Mouse (Mus musculus) ovary, postnatal 36 days (tissue): ENCODE measurements at regions not wholly inside any gene's neighbourhood (a gene's known extent, or its start where the extent isn't known, plus 50 kb on each side); places are given as distances from the start of the nearest gene placed in this dataset.
A peak's percentile ranks its signal among the peaks of the same experiment; 100 is the strongest.

Experiments used
- DNase-seq: peaks from one replicate; pipeline ENCODE4 v3.0.0; 2022; ENCODE audit warnings: low spot score, mixed read lengths

GRCm38 (mm10) chr9:116366713-116367112 lies 191.6 kb upstream of the Tgfbr2 start:
- DNase-seq, result no peak

GRCm38 (mm10) chr9:116366193-116366592 lies 191.0 kb upstream of the Tgfbr2 start:
- no peak for DNase-seq

DNA sequence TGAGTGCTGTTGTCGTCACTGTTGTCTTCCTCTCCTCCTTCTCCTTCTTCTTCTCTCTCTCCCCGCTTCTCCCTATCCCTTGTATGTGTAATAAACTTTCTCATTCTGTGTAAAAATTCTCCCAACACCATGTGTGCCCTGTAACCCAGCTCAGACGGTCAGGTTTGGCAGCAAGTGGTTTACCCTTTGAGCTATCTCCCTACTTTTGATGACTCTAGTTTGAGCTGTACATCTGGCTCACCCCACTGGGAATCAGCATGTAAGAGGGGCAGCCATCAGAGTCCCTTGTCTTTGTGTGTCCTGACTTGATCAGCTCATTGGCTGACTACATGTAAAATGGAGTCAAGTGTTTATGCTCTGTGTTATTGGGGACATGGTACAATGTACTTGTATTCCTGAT lies 190.5 kb upstream of the Tgfbr2 start:
- no peak for DNase-seq

GRCm38 (mm10) chr9:116365016-116365685 lies 190.0 kb upstream of the Tgfbr2 start:
- no peak for DNase-seq

DNA sequence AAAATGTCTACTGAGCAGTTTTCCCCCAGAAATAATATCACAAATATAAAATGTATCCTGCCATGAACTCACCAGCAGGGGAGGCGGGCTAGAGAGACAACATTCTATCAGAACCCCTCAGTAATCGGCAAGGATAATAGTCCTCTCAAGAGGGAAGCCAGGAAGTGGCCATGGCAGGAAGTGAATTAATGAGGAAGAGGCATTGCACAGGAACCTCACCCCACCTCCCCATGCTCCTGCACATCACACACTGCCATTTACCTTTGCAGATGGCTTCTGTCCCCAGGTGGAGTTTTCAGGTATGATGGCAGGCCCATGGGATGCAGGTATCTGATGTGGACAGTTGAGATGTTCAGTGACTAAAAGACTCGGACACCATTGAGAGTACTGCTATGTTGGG lies 185.9 kb upstream of the Tgfbr2 start:
- no peak for DNase-seq

- no peak for DNase-seq
These were observed 179.0 kb upstream of the Tgfbr2 start for GRCm38 (mm10) chr9:116354056-116354732.

DNA sequence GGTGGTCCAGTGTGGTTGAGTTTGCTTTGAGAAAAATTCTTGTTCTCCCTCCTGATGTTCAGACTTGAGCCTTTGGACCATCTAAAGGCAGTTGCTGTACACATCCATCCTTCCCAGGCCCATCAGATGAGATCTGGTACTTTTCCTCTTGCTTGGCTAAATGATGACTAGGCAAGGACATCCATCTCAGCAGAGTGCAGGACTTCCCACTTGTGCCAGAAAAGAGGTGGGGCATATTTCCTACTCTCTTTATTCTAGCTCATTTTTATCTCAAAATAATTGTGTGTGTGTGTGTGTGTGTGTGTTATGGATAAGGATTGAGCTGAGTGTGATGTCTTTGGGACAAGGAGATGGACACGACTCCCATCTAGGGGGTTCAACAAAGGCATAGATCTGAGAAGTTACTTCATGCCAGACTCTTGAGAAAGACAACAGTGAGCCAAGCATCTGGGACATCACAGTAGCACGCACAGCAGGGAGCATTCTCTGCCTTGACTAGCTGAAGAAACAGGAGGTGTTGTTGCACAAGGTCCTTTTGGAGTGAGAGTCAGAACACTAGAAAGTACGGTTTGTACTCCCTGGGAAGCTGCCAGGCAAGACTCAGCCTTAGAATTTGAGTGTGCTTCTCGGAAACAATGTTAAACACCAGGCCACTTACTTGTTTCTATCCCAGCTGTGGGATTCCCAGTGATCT lies 177.8 kb upstream of the Tgfbr2 start:
- no peak for DNase-seq

DNA sequence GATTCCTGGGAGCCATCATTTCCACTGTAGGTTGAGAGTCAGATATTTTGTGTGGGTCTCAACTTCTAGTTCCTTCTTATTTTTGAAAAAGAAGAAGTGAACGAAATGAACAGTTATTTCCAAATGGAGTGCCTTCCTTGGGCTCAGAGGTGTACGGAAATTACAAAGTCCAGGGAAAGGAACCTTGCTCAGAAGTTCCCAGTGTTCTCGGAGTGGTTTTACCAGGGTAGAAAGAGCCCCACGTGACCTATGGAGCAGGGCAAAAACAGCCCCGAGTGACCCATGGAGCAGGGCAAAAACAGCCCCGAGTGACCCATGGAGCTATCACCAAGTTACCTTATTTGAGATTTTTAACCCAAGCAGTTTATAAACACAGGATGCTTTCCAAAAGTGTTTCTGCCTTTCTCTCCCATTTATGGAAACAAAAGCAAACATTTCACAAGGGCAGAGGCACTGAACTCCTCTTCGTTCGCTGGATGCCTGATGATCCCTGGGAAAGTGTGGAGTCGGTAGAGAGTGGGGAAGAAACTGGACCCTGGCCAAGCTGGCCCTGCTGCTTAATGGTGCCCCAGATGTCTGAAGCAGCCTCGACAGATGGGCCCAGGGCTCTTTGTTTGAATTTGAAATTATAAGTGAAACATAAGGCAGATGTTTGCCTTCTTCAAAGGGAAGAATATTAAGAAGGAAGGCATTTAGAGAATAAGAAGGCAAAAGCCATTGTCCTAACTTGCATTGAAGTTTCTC lies 175.8 kb upstream of the Tgfbr2 start:
- peak; percentile 23 for DNase-seq

DNA sequence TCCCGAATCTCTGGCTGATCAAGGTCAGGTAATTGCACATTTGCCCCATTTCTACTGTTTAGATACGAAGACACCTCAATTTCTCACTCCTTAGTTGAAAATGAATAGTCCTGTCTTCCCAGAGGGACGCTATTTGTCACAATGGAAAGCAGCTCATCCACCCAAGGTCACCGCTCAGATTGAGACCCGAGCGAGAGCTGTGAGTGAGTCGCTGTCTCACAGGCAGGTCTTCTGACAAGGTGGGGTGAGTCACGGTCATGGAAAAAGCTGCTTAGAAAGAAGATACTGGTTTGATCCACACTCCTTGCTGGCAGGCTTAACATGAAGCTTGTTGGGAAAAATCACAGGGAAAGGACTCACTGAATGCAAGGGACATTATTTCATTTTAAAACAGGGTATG lies 171.9 kb upstream of the Tgfbr2 start:
- DNase-seq, result no peak

DNA sequence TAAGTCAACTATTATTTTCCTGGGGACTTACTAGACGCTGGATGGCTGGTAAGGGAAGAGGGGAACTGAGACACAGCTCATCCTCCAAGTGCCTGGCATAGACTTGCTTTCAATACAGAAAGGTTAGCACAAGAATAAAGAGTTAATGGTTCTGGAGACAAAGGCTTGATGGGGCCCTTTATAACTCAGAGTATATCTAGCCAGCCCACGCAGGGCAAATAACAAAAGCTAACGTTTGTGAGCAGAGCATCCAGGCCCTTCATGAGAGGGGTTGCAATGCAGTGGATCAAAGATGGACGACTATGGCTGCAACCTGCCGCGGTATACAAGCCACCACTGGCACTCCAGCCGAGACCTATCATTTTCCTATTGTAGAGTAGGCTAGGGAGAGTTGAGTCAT lies 171.3 kb upstream of the Tgfbr2 start:
- no peak for DNase-seq

DNA sequence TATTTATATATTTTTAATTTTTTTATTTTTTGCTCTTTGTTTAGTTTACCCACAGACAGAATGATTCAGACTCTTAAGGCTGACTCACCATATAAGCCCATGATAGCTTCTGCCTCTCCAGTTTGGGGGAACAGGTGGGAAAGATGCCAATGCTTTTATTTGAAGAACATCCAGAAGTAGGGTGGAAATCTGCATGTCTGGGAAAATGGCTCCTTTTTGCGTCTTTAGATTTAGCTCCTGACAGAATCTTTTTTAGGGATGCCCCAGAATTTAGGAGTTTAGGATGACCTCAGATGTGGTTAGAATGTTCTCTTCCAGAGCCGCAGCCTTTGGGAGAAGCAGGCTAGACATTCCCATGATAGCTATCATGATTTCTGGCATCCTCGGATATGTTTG lies 167.9 kb upstream of the Tgfbr2 start:
- no peak for DNase-seq

- DNase-seq, result no peak
These were observed 167.4 kb upstream of the Tgfbr2 start for GRCm38 (mm10) chr9:116342446-116343085.

- DNase-seq, result no peak
These were observed 166.8 kb upstream of the Tgfbr2 start for GRCm38 (mm10) chr9:116342009-116342408.

DNA sequence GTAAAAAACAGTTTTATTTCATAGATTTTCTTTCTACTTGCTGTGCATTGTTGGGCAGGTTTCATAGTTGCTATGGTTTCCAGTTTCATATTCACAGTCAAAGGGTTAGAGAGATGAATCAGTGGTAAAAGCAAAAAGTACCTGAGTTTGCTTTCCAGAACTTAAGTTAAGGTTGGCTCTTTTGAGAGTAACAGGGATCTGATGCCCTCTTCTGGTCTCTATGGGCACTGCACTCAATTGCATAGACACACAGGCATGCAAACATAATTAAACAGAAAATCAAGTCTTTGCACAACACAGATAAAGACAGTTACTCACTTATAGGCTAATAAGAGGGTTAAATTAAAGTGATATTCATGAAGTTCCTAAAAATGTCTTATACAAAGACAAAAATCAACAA lies 165.8 kb upstream of the Tgfbr2 start:
- DNase-seq, result no peak

- DNase-seq, result no peak
These were observed 163.6 kb upstream of the Tgfbr2 start for GRCm38 (mm10) chr9:116338729-116339100.

DNA sequence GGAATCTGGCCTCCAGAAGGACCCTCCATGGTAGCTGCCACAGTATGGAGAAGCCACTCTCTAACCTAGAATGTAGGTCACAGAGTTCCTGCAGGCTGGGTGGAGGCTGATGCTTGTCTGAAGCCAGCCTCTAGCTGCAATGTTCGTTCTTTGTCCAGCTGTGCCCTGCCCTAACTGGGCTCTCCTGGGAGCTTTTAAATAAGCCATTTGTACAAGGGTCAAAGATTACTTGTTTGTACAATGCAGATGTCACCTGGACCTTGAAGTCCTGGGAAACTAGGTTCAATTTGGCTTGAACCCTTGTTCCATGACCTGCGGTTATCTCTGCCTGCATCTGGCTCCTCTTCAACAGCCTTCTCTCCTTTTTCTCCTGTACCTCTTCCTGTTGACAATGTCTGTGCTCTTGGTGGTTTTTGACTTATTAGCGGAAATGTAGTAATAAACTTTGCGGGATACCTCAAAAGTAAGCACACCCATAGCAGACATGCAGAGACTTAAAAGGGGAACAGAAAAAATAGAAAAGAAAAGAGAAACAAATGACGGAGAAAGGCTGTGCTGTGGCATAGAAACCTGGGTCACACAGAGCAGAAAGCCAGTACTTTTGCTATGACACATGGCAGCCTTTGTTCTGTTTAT lies 163.1 kb upstream of the Tgfbr2 start:
- no peak for DNase-seq

- no peak for DNase-seq
These were observed 162.4 kb upstream of the Tgfbr2 start for GRCm38 (mm10) chr9:116337446-116338010.

GRCm38 (mm10) chr9:116335561-116336478 lies 160.7 kb upstream of the Tgfbr2 start:
- DNase-seq, result no peak

- DNase-seq, result no peak
These were observed 158.8 kb upstream of the Tgfbr2 start for GRCm38 (mm10) chr9:116333956-116334463.
